Mouse (Mus musculus) MEL (cell line): ENCODE measurements around the gene Phlda3.

Experiments
- CTCF ChIP-seq, 3 experiments: IDR thresholded peaks in 2 of 3; conservative IDR thresholded peaks in 1 of 3; 2 replicates each; pipeline ENCODE4 v1.5.1; 2011 to 2012; ENCODE audit warnings: low read length in 3 of 3, low read depth in 2 of 3, mild to moderate bottlenecking in 2 of 3, improper control_type of control experiment in 1 of 3, inconsistent platforms in 1 of 3, mixed read lengths in 1 of 3, moderate library complexity in 1 of 3; ENCODE audit not compliant: control insufficient read depth in 1 of 3, insufficient read depth in 1 of 3, poor library complexity in 1 of 3, severe bottlenecking in 1 of 3
- E2F4 ChIP-seq: IDR thresholded peaks from 2 replicates; pipeline ENCODE4 v1.6.1; 2011; ENCODE audit warnings: low read depth, low read length, improper control_type of control experiment, borderline replicate concordance
- GABPA ChIP-seq: IDR thresholded peaks from 2 replicates; pipeline ENCODE4 v1.6.1; 2012; ENCODE audit warnings: low read depth, mild to moderate bottlenecking, inconsistent platforms, low read length, improper control_type of control experiment, moderate library complexity
- MXI1 ChIP-seq: IDR thresholded peaks from 2 replicates; pipeline ENCODE4 v1.6.1; 2011; ENCODE audit warnings: mild to moderate bottlenecking, low read depth, low read length, improper control_type of control experiment
- POLR2A ChIP-seq, 2 experiments: IDR thresholded peaks; 2 replicates each; pipeline ENCODE4 v1.6.1; 2011 to 2012; ENCODE audit warnings: low read length in 2 of 2, mild to moderate bottlenecking in 2 of 2, control low read depth in 1 of 2, improper control_type of control experiment in 1 of 2, low read depth in 1 of 2, moderate library complexity in 1 of 2; ENCODE audit not compliant: control insufficient read depth in 1 of 2, insufficient read depth in 1 of 2, poor library complexity in 1 of 2
- RAD21 ChIP-seq: IDR thresholded peaks from 2 replicates; pipeline ENCODE4 v1.6.1; 2011; ENCODE audit warnings: mild to moderate bottlenecking, low read depth, low read length, improper control_type of control experiment
- SMC3 ChIP-seq: IDR thresholded peaks from 2 replicates; pipeline ENCODE4 v1.6.1; 2011; ENCODE audit warnings: low read depth, low read length, improper control_type of control experiment
- ZMIZ1 ChIP-seq: IDR thresholded peaks from 2 replicates; pipeline ENCODE4 v1.6.1; 2012; ENCODE audit warnings: low read depth, mild to moderate bottlenecking, inconsistent platforms, low read length, improper control_type of control experiment, moderate library complexity

DNA sequence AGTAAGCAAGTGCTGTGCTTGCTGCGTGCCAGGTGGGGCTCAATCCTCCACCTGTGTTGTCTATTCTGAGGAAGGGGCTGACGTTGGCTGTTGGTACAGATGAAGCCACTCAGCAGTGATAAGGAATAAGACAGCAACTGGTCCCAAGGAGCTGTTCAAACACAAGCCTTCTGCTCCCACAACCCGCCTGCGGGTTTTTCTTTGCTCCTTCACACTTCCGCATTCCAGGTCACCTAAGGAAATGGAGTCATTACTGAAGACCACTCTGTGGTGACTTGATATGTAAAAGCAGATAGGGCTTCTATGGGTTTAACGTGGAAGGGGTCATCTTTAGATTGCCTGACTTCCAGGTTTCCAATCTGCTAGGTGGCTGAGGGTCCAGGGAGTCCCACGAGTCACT, 34.5 kb upstream of the Phlda3 start:
- TF ChIP-seq E2F4, result no peak
- no peak for TF ChIP-seq MXI1
- TF ChIP-seq CTCF (IDR thresholded peaks at IDR 0.05 in 2 of 3, conservative IDR thresholded peaks at IDR 0.05 in 1 of 3; ENCODE audit: control insufficient read depth in 1 of 3, insufficient read depth in 1 of 3, low read depth in 2 of 3, low read length in 3 of 3, poor library complexity in 1 of 3, severe bottlenecking in 1 of 3), result no peak
- TF ChIP-seq ZMIZ1, result no peak
- TF ChIP-seq POLR2A (IDR thresholded peaks at IDR 0.05; ENCODE audit: control insufficient read depth in 1 of 2, insufficient read depth in 1 of 2, low read depth in 1 of 2, low read length in 2 of 2, poor library complexity in 1 of 2), result no peak
- TF ChIP-seq SMC3, result no peak
- no peak for TF ChIP-seq RAD21
- TF ChIP-seq GABPA, result no peak
